Mouse (Mus musculus): ENCODE data around the gene Tnk2.

Gene Tnk2

DNA sequence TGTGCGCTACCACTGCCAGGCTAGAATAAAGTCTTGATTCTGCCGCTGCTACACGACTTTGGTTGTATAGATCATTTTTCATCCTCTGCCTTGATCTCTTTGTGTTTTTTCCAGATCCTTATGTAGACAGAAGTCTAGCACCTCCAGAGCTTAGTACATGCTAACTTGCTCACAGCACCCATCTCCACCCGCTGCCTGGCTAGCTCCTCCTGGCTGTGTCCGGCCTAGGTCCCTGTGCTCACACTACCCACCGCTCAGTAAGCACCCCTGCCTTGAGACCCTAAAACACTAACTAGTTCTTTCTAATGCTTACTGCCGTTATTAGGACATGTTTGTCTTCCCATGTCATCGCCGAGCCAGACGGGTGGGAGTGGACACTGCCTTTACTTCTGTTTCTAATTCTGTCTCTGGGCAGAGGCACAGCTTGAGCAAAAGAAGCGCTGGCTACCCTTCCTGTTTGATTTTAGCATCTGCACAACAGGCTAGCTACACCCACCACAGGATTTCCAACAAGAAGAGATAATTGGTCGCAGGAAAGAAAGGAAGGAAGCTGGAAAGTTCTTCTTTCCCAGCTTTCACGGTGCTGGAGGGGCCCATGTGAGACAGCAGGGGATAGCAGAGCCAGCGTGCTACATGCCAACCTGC, 66.9 kb downstream of the Tnk2 start:
- ATAC-seq (ENCODE audit: low TSS enrichment) = peak; percentile 88

DNA sequence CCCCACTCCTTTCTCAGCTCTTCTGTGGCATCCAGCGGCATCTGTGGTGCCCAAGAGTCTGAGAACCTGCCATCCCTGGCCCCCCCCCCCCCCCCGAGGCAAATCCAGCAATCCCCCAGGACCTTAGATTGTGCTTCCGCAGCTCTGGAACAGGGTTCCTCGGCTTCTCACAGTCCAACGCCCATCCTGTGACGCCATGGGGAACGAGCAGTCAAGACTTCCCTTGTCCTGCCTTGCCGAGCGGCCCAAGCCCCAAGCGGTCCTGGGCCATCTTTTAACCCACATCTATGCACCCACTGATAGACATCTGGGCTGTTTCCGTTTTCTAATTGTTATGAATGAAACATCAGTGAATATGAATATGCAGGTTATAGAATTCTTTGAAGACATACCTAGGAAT, 68.5 kb downstream of the Tnk2 start:
- ATAC-seq (ENCODE audit: low TSS enrichment) = no peak

GRCm38 (mm10) chr16:32713556-32713955, 69.9 kb downstream of the Tnk2 start:
- ATAC-seq (ENCODE audit: low TSS enrichment) = no peak

GRCm38 (mm10) chr16:32715364-32715763, 71.7 kb downstream of the Tnk2 start:
- no peak for ATAC-seq (ENCODE audit: low TSS enrichment)

GRCm38 (mm10) chr16:32723163-32723562, 79.5 kb downstream of the Tnk2 start:
- ATAC-seq (ENCODE audit: low TSS enrichment) = no peak

DNA sequence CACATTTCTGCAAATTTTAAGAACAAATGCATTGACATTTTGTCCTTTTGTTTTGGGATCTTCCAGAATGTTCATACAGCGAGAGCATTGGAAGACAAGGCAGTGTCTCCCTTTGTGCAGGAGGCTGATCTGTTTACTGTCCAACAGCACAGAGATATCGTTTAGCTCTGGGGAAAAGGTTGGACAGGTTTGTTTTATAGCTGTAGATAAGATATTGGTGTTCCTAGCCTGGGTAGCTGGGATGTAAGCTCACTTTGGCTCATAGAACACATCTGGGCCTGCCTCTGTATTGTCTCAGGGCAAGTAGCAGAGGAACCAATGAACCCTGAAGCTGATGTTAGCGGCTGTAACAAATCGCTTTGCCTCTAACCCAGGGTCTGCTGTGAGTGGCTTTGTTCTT, 80.1 kb downstream of the Tnk2 start:
- no peak for ATAC-seq (ENCODE audit: low TSS enrichment)

DNA sequence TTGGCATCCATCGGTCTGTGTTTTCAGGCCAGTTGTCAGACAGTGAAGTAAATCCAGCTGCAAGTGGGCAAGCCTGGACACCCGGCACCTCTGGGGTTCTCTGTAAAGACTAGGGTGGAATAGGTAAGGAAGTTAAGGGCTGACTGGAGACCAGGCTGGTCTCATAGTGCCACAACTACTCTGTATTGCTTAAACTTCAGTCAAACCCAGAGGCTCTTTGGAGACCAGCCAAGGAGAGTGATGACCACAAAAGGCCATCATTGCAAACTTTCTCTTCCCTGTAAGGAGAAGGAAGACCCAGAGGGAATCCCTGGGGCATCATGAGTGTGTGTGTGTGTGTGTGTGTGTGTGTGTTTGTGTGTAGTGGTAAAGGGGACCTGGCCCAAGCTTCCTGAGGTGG, 80.6 kb downstream of the Tnk2 start:
- no peak for ATAC-seq (ENCODE audit: low TSS enrichment)

GRCm38 (mm10) chr16:32726501-32726900, 82.8 kb downstream of the Tnk2 start:
- ATAC-seq (ENCODE audit: low TSS enrichment) = no peak

DNA sequence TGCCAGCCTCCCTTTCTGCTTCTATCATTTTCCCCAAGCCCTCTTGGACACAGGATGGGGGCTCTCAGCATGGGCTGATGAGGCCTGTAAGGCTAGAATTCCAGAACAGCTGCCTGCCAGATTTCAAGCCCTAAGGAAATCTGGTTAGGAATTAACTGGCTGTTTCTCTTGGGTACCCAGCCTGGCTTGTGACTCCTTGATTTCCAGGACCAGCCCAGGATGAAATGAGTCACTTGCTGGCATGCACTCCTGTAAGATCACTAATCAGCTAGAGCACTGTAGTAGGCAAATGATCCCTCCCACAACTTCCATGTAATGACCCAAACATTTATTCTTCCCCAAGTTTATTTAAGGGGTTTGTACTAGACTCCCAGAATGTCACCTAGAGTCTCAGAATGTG, 84.6 kb downstream of the Tnk2 start:
- ATAC-seq (ENCODE audit: low TSS enrichment) = no peak

- no peak for ATAC-seq (ENCODE audit: low TSS enrichment)
Measured at GRCm38 (mm10) chr16:32728730-32729129, 85.1 kb downstream of the Tnk2 start.
